Mouse (Mus musculus) lung, postnatal 0 days (tissue): ENCODE data around the gene Hmgb1.

Source experiments
- CTCF ChIP-seq: IDR thresholded peaks from 2 replicates; pipeline ENCODE4 v1.5.1; 2016; ENCODE audit warnings: antibody characterized with exemption, mild to moderate bottlenecking
- EP300 ChIP-seq: IDR thresholded peaks from 2 replicates; pipeline ENCODE4 v1.6.1; 2016; ENCODE audit warnings: antibody characterized with exemption, mild to moderate bottlenecking, control low read depth

DNA sequence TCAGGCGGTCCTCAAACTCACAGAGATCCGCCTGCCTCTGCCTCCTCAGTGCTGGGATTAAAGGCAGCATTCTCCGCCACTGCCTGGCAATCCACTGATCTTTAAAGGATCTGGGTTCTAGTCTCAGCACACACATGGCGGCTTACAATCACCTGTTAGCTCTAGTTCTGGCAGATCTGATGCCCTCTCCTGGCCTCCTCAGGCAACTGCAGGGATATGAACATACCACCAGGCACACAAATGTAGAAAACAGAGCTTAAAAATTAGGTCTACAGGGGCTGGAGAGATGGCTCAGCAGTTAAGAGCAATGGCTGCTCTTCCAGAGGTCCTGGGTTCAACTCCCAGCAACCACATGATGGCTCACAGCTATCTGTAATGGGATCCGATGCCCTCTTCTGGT lies 112.7 kb downstream of the Hmgb1 start:
- TF ChIP-seq CTCF (peak; percentile 34), EP300 (no peak)
